Mouse (Mus musculus): ENCODE data around the gene Ppp6r1. TPM values are rescaled to one million over a fixed set of nuclear protein-coding genes. Genes with fewer than 3 reads are reported as not detected.
"Not testable (repeated sequence)": the region's sequence is repeated elsewhere in the genome, so short reads cannot be mapped to it uniquely, and the experiment has no call there.

The Ppp6r1 gene
- polyA plus RNA-seq, 1 experiment, result 143 TPM

- TF ChIP-seq POLR2A (IDR thresholded peaks at IDR 0.05; ENCODE audit: extremely low read depth, insufficient read depth, low read length), result no peak
- no peak for TF ChIP-seq CTCF (IDR thresholded peaks at IDR 0.05; ENCODE audit: extremely low read depth, insufficient read depth, low read length)
- Histone ChIP-seq H3K4me1 (ENCODE audit: control insufficient read depth, insufficient read depth, low read length) (no peaks in the 10 kb centered on the region), H3K27ac (ENCODE audit: insufficient read depth, low read length) (no peak overlapping the region), H3K4me3 (ENCODE audit: insufficient read depth, low read length) (no peak overlapping the region)
Measured at GRCm38 (mm10) chr7:4611511-4611910, 47.3 kb downstream of the Ppp6r1 start.

- Histone ChIP-seq H3K4me3 (ENCODE audit: insufficient read depth, low read length) (no peak overlapping the region), H3K4me1 (ENCODE audit: control insufficient read depth, insufficient read depth, low read length) (no peaks in the 10 kb centered on the region), H3K27ac (ENCODE audit: insufficient read depth, low read length) (no peak overlapping the region)
- no peak for TF ChIP-seq CTCF (IDR thresholded peaks at IDR 0.05; ENCODE audit: extremely low read depth, insufficient read depth, low read length)
- no peak for TF ChIP-seq POLR2A (IDR thresholded peaks at IDR 0.05; ENCODE audit: extremely low read depth, insufficient read depth, low read length)
Measured at GRCm38 (mm10) chr7:4608002-4608401, 50.8 kb downstream of the Ppp6r1 start.

- Histone ChIP-seq H3K27ac (ENCODE audit: insufficient read depth, low read length) (no peak within 1 kb of the TSS), H3K4me1 (ENCODE audit: control insufficient read depth, insufficient read depth, low read length) (no peaks in the 10 kb centered on the region), H3K4me3 (ENCODE audit: insufficient read depth, low read length) (no peak within 1 kb of the TSS)
- no peak for TF ChIP-seq CTCF (IDR thresholded peaks at IDR 0.05; ENCODE audit: extremely low read depth, insufficient read depth, low read length)
- TF ChIP-seq POLR2A (IDR thresholded peaks at IDR 0.05; ENCODE audit: extremely low read depth, insufficient read depth, low read length), result no peak
Measured at GRCm38 (mm10) chr7:4603873-4604272, 54.9 kb downstream of the Ppp6r1 start, which contains the start of gene Ptprh. Ptprh (minus strand) TSS chr7:4604041.

- Histone ChIP-seq H3K27ac (ENCODE audit: insufficient read depth, low read length) (no peak overlapping the region), H3K4me3 (ENCODE audit: insufficient read depth, low read length) (no peak overlapping the region), H3K4me1 (ENCODE audit: control insufficient read depth, insufficient read depth, low read length) (no peaks in the 10 kb centered on the region)
- no peak for TF ChIP-seq CTCF (IDR thresholded peaks at IDR 0.05; ENCODE audit: extremely low read depth, insufficient read depth, low read length)
- TF ChIP-seq POLR2A (IDR thresholded peaks at IDR 0.05; ENCODE audit: extremely low read depth, insufficient read depth, low read length), result no peak
Measured at GRCm38 (mm10) chr7:4602969-4603368, 55.9 kb downstream of the Ppp6r1 start.

GRCm38 (mm10) chr7:4597046-4597445 is 61.8 kb downstream of the Ppp6r1 start:
- H3K4me3 ChIP-seq (ENCODE audit: insufficient read depth, low read length); H3K4me1 ChIP-seq (ENCODE audit: control insufficient read depth, insufficient read depth, low read length); H3K27ac ChIP-seq (ENCODE audit: insufficient read depth, low read length): not testable (repeated sequence)

Other genes with a start within 250 kb of the Ppp6r1 start
- gene Rdh13, start 213.4 kb downstream of the Ppp6r1 start, polyA plus RNA-seq (2012; rRNA removed), result 22.8 and 26.1 TPM in 2 replicates
- 15.0 and 16.7 TPM in 2 replicates for gene Eps8l1, start 198.3 kb downstream of the Ppp6r1 start, polyA plus RNA-seq (2012; rRNA removed)
- gene Ppp1r12c, start 157.3 kb downstream of the Ppp6r1 start, polyA plus RNA-seq (2012; rRNA removed), result 105 and 107 TPM in 2 replicates
- 9.6 and 10.1 TPM in 2 replicates for gene Tnnt1, start 142.6 kb downstream of the Ppp6r1 start, polyA plus RNA-seq (2012; rRNA removed)
- 1.3 and 1.9 TPM in 2 replicates for gene Tnni3, start 134.8 kb downstream of the Ppp6r1 start, polyA plus RNA-seq (2012; rRNA removed)
- gene Dnaaf3, start 126.6 kb downstream of the Ppp6r1 start, polyA plus RNA-seq (2012; rRNA removed), result 1.0 and 1.3 TPM in 2 replicates
- 218 and 229 TPM in 2 replicates for gene Syt5, start 111.5 kb downstream of the Ppp6r1 start, polyA plus RNA-seq (2012; rRNA removed)
- 1.0 and 1.6 TPM in 2 replicates for gene Ptprh, start 55.0 kb downstream of the Ppp6r1 start, polyA plus RNA-seq (2012; rRNA removed)
- 29.0 and 31.5 TPM in 2 replicates for gene Tmem86b, start 27.6 kb downstream of the Ppp6r1 start, polyA plus RNA-seq (2012; rRNA removed)
- 107 and 108 TPM in 2 replicates for gene Hspbp1, start 26.0 kb upstream of the Ppp6r1 start, polyA plus RNA-seq (2012; rRNA removed)
- 305 and 330 TPM in 2 replicates for gene Brsk1, start 31.6 kb upstream of the Ppp6r1 start, polyA plus RNA-seq (2012; rRNA removed)
- 0.09 TPM in 1 of 2 replicates, not detected in the other for gene Tmem150b, start 66.2 kb upstream of the Ppp6r1 start, polyA plus RNA-seq (2012; rRNA removed)
- gene Kmt5c, start 81.1 kb upstream of the Ppp6r1 start, polyA plus RNA-seq (2012; rRNA removed), result 60.1 and 66.9 TPM in 2 replicates
- gene Cox6b2, start 94.1 kb upstream of the Ppp6r1 start, polyA plus RNA-seq (2012; rRNA removed), result 15.1 and 20.3 TPM in 2 replicates
- not detected in 2 replicates for gene Fam71e2, start 112.3 kb upstream of the Ppp6r1 start, polyA plus RNA-seq (2012; rRNA removed)
- gene Il11, start 123.8 kb upstream of the Ppp6r1 start, polyA plus RNA-seq (2012; rRNA removed), result 0.35 and 0.36 TPM in 2 replicates
- gene Tmem190, start 123.9 kb upstream of the Ppp6r1 start, polyA plus RNA-seq (2012; rRNA removed), result not detected in 2 replicates
- 4.6 and 4.9 TPM in 2 replicates for gene Tmem238, start 130.6 kb upstream of the Ppp6r1 start, polyA plus RNA-seq (2012; rRNA removed)
- gene Rpl28, start 133.9 kb upstream of the Ppp6r1 start, polyA plus RNA-seq (2012; rRNA removed), result 257 and 299 TPM in 2 replicates
- gene Ube2s, start 153.6 kb upstream of the Ppp6r1 start, polyA plus RNA-seq (2012; rRNA removed), result 177 and 181 TPM in 2 replicates
- 135 and 143 TPM in 2 replicates for gene Shisa7, start 185.7 kb upstream of the Ppp6r1 start, polyA plus RNA-seq (2012; rRNA removed)
- 12.3 and 15.7 TPM in 2 replicates for gene Isoc2b, start 211.2 kb upstream of the Ppp6r1 start, polyA plus RNA-seq (2012; rRNA removed)
- 11.7 and 11.8 TPM in 2 replicates for gene Isoc2a, start 218.1 kb upstream of the Ppp6r1 start, polyA plus RNA-seq (2012; rRNA removed)
- gene Gm36210, start 247.5 kb upstream of the Ppp6r1 start, polyA plus RNA-seq (2012; rRNA removed), result 0.31 and 0.32 TPM in 2 replicates

Measured in cortical plate, adult 2 months (tissue).